Mouse (Mus musculus): ENCODE measurements around the gene Tmem183a. TPM values are rescaled to one million over a fixed set of nuclear protein-coding genes. Genes with fewer than 3 reads are reported as not detected.

Gene Tmem183a
- polyA plus RNA-seq (2015; fragmentation: Nextera tagmentation; extraction: Ambion mirVana), result 77.6 and 80.7 TPM in 2 replicates

DNA sequence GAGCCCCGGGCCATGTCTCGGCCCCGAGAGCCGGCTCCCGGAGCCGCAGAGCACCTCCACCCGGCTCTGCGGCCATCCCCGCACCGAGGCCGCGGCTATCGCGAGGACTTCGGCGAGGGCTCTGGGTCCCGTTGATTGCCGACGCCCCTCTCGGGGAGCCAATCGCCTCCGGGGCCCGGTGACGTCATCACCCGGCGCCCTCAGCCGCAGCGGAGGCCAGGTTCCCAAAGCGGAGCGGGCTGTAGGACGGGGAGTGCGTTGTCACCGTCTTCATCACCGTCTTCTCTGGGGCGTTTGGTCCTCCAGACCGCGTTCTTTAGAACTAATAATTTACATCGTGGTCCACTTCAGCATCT, at the start of gene Tmem183a:
Gene Tmem183a (minus strand): TSS at position 123 of the 356 bp plus-strand sequence.
- Histone ChIP-seq H3K4me3 (ENCODE audit: low read length) (peak within 1 kb of the TSS; percentile 95), H3K27me3 (ENCODE audit: control insufficient read depth, insufficient read depth, low read depth, low read length) (no peaks in the 10 kb centered on the region), H3K9ac (ENCODE audit: low read length) (peak within 1 kb of the TSS; percentile 95), H3K27ac (ENCODE audit: low read length) (peak within 1 kb of the TSS; percentile 73), H3K36me3 (ENCODE audit: control insufficient read depth, insufficient read depth, low read length) (peaks cover 14% of the 10 kb centered on the region), H3K4me1 (replicated peaks; ENCODE audit: control insufficient read depth, insufficient read depth, low read length) (peaks cover 10% of the 10 kb centered on the region; the same call in 1 of the 2 replicates), H3K4me2 (ENCODE audit: low read depth, low read length) (peak within 1 kb of the TSS; percentile 90), H3K9me3 (ENCODE audit: control insufficient read depth, low read length) (no peaks in the 10 kb centered on the region)
- ATAC-seq (ENCODE audit: low read depth), result peak; percentile 99
- WGBS, result under 1% methylated on average over 36 of the region's 38 CpGs

- no peak for ATAC-seq (ENCODE audit: low read depth)
- Histone ChIP-seq H3K4me3 (ENCODE audit: low read length) (no peak overlapping the region), H3K27me3 (ENCODE audit: control insufficient read depth, insufficient read depth, low read depth, low read length) (no peaks in the 10 kb centered on the region), H3K4me2 (ENCODE audit: low read depth, low read length) (no peak overlapping the region), H3K4me1 (replicated peaks; ENCODE audit: control insufficient read depth, insufficient read depth, low read length) (peaks cover 10% of the 10 kb centered on the region), H3K9me3 (ENCODE audit: control insufficient read depth, low read length) (no peaks in the 10 kb centered on the region), H3K36me3 (ENCODE audit: control insufficient read depth, insufficient read depth, low read length) (peaks cover 22% of the 10 kb centered on the region), H3K27ac (ENCODE audit: low read length) (no peak overlapping the region), H3K9ac (ENCODE audit: low read length) (no peak overlapping the region)
- WGBS, result 76% methylated on average over 8 of the region's 8 CpGs
These were observed 46.3 kb upstream of the Tmem183a start for GRCm38 (mm10) chr1:134408080-134408479.

DNA sequence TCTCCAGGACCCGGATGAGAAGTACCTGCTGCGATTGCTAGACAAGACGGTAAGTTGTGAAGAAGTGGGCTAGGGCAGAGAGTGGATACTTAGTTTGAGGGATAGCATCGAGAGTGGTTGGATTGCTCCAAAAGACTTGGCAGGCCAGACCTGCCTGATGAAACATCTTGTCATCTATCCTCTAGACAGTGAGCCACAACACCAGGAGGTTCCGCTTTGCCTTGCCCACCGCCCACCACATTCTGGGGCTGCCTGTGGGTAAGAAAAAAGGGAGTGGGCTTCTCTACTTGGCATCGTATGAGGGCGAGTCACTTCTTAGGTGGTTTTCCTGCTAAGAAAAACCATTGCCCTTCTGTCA, 44.6 kb upstream of the Tmem183a start:
- H3K9ac ChIP-seq (ENCODE audit: low read length), result peak overlapping the region; percentile 89
- H3K4me3 ChIP-seq (ENCODE audit: low read length), result peak overlapping the region; percentile 92
- H3K4me2 ChIP-seq (ENCODE audit: low read depth, low read length), result peak overlapping the region; percentile 93
- H3K27ac ChIP-seq (ENCODE audit: low read length), result peak overlapping the region; percentile 85
- no peaks in the 10 kb centered on the region for H3K9me3 ChIP-seq (ENCODE audit: control insufficient read depth, low read length)
- 20% methylated on average over 8 of the region's 8 CpGs for WGBS
- H3K4me1 ChIP-seq (replicated peaks; ENCODE audit: control insufficient read depth, insufficient read depth, low read length), result peaks cover 10% of the 10 kb centered on the region
- no peaks in the 10 kb centered on the region for H3K27me3 ChIP-seq (ENCODE audit: control insufficient read depth, insufficient read depth, low read depth, low read length)
- H3K36me3 ChIP-seq (ENCODE audit: control insufficient read depth, insufficient read depth, low read length), result peaks cover 22% of the 10 kb centered on the region
- peak; percentile 19 for ATAC-seq (ENCODE audit: low read depth)

DNA sequence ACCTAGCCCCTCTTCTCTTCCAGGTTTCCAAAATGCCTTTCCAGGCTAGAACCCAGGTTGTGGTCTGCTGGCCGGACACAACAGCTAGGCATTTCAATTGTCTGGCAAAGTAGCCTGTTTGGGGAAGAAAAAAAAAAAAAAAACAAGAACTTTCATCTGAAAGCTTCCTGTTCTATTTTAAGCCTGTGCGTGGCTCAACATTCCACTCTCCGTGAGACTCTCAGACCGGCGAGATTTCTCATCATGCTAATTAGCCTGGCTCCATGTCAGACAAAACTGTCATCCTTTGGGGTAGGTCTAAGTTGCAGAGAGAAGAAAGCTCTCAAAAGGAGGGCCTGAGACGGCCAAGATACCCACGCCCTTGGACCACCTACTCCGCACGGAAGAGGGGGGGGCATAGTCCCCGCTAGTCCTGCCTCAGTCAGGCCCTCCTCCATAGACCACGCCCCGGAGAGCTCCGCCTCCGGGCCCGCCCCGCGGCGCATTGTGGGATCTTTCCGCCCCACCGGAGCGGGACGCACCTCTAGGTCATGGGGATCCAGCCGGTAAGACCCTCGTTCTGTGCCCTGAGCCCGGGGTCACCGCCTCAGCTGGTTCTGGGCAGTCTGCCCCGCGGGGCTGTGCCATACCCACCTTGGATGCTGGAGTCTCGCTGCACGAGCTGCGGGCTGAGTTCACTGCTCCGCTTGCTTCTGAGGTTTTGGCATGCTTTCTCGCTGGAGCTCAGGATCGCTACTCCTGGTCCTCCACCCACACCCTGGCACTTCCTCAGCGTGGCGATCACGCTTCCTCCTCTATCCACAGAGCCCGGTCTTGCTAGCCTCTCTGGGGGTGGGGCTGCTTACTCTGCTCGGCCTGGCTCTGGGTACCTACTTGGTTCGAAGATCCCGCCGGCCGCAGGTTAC, 44.0 kb upstream of the Tmem183a start, which contains the start of gene Cyb5r1:
Gene Cyb5r1 (plus strand): TSS at position 51 of the 905 bp plus-strand sequence.
- Histone ChIP-seq H3K4me3 (ENCODE audit: low read length) (peak within 1 kb of the TSS; percentile 92), H3K27ac (ENCODE audit: low read length) (peak within 1 kb of the TSS; percentile 85), H3K27me3 (ENCODE audit: control insufficient read depth, insufficient read depth, low read depth, low read length) (no peaks in the 10 kb centered on the region), H3K4me2 (ENCODE audit: low read depth, low read length) (peak within 1 kb of the TSS; percentile 93), H3K36me3 (ENCODE audit: control insufficient read depth, insufficient read depth, low read length) (peaks cover 19% of the 10 kb centered on the region), H3K9me3 (ENCODE audit: control insufficient read depth, low read length) (no peaks in the 10 kb centered on the region), H3K9ac (ENCODE audit: low read length) (peak within 1 kb of the TSS; percentile 89), H3K4me1 (replicated peaks; ENCODE audit: control insufficient read depth, insufficient read depth, low read length) (peaks cover 10% of the 10 kb centered on the region)
- ATAC-seq (ENCODE audit: low read depth), result peak; percentile 100
- under 1% methylated on average over 42 of the region's 43 CpGs for WGBS

DNA sequence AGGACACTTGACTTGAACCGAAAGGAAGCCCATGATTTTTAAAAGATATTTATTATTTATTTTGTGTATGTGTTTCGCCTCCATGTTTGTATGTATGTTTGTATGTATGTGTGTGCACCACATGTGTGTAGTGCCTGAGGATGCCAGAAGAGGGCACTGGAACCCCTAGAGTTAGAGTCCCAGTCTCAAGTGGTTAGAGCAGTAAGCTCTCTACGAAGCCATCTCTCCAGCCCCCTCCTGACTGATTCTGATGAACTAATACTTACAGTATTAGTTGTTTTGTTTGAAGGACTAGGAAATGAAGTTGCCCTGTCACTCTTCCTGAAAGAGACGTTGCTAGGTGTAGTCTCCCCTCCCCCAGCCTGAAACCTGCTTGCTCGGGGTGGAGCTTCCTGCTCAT, 38.0 kb upstream of the Tmem183a start:
- no peaks in the 10 kb centered on the region for H3K27me3 ChIP-seq (ENCODE audit: control insufficient read depth, insufficient read depth, low read depth, low read length)
- H3K9ac ChIP-seq (ENCODE audit: low read length), result no peak overlapping the region
- H3K27ac ChIP-seq (ENCODE audit: low read length), result no peak overlapping the region
- no peaks in the 10 kb centered on the region for H3K36me3 ChIP-seq (ENCODE audit: control insufficient read depth, insufficient read depth, low read length)
- H3K4me3 ChIP-seq (ENCODE audit: low read length), result no peak overlapping the region
- no peaks in the 10 kb centered on the region for H3K4me1 ChIP-seq (replicated peaks; ENCODE audit: control insufficient read depth, insufficient read depth, low read length)
- 0 out of 2 replicates have a peak, but pooled peaks cover 3% of the 10 kb centered on the region for H3K9me3 ChIP-seq (ENCODE audit: control insufficient read depth, low read length)
- H3K4me2 ChIP-seq (ENCODE audit: low read depth, low read length), result no peak overlapping the region
- no peak for ATAC-seq (ENCODE audit: low read depth)
- WGBS, result 60% methylated on average over 5 of the region's 5 CpGs

DNA sequence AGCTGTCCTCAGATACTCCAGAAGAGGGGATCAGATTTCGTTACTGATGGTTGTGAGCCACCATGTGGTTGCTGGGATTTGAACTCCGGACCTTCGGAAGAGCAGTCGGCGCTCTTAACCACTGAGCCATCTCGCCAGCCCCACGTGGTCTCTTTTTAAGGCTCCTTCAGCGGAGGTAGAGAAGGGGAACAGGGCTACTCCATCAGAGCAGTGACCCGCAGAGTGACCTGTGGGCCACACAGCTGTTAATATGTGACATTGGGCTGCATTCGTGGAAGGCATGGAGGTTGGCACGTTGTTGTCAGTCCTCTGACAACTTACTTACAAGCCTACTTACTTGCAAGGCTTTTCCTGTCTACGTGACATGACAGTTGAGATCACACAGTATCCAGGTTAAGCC, 36.4 kb upstream of the Tmem183a start:
- Histone ChIP-seq H3K9me3 (ENCODE audit: control insufficient read depth, low read length) (0 out of 2 replicates have a peak, but pooled peaks cover 3% of the 10 kb centered on the region), H3K36me3 (ENCODE audit: control insufficient read depth, insufficient read depth, low read length) (no peaks in the 10 kb centered on the region), H3K27ac (ENCODE audit: low read length) (no peak overlapping the region), H3K4me2 (ENCODE audit: low read depth, low read length) (no peak overlapping the region), H3K27me3 (ENCODE audit: control insufficient read depth, insufficient read depth, low read depth, low read length) (no peaks in the 10 kb centered on the region), H3K4me3 (ENCODE audit: low read length) (no peak overlapping the region), H3K4me1 (replicated peaks; ENCODE audit: control insufficient read depth, insufficient read depth, low read length) (no peaks in the 10 kb centered on the region), H3K9ac (ENCODE audit: low read length) (no peak overlapping the region)
- 86% methylated on average over 12 of the region's 12 CpGs for WGBS
- no peak for ATAC-seq (ENCODE audit: low read depth)

- H3K27me3 ChIP-seq (ENCODE audit: control insufficient read depth, insufficient read depth, low read depth, low read length), result no peaks in the 10 kb centered on the region
- no peaks in the 10 kb centered on the region for H3K9me3 ChIP-seq (ENCODE audit: control insufficient read depth, low read length)
- H3K4me2 ChIP-seq (ENCODE audit: low read depth, low read length), result no peak overlapping the region
- no peak overlapping the region for H3K9ac ChIP-seq (ENCODE audit: low read length)
- no peaks in the 10 kb centered on the region for H3K36me3 ChIP-seq (ENCODE audit: control insufficient read depth, insufficient read depth, low read length)
- WGBS, result 37% methylated on average over 5 of the region's 5 CpGs
- H3K27ac ChIP-seq (ENCODE audit: low read length), result no peak overlapping the region
- no peak overlapping the region for H3K4me3 ChIP-seq (ENCODE audit: low read length)
- no peaks in the 10 kb centered on the region for H3K4me1 ChIP-seq (replicated peaks; ENCODE audit: control insufficient read depth, insufficient read depth, low read length)
- no peak for ATAC-seq (ENCODE audit: low read depth)
These were observed 32.0 kb upstream of the Tmem183a start for GRCm38 (mm10) chr1:134393827-134394226.

- no peak within 1 kb of the TSS for H3K9ac ChIP-seq (ENCODE audit: low read length)
- 88% methylated on average over 1 of the region's 1 CpGs for WGBS
- no peaks in the 10 kb centered on the region for H3K27me3 ChIP-seq (ENCODE audit: control insufficient read depth, insufficient read depth, low read depth, low read length)
- no peak within 1 kb of the TSS for H3K4me2 ChIP-seq (ENCODE audit: low read depth, low read length)
- H3K4me3 ChIP-seq (ENCODE audit: low read length), result no peak within 1 kb of the TSS
- H3K36me3 ChIP-seq (ENCODE audit: control insufficient read depth, insufficient read depth, low read length), result no peaks in the 10 kb centered on the region
- no peak for ATAC-seq (ENCODE audit: low read depth)
- H3K9me3 ChIP-seq (ENCODE audit: control insufficient read depth, low read length), result no peaks in the 10 kb centered on the region
- peaks cover 10% of the 10 kb centered on the region for H3K4me1 ChIP-seq (replicated peaks; ENCODE audit: control insufficient read depth, insufficient read depth, low read length)
- H3K27ac ChIP-seq (ENCODE audit: low read length), result no peak within 1 kb of the TSS
These were observed 23.9 kb upstream of the Tmem183a start, which contains the start of gene 4933406M09Rik for GRCm38 (mm10) chr1:134385666-134386065. Gene 4933406M09Rik, plus strand, starts transcription at chr1:134385940.

- Histone ChIP-seq H3K4me1 (replicated peaks; ENCODE audit: control insufficient read depth, insufficient read depth, low read length) (peaks cover 10% of the 10 kb centered on the region), H3K27ac (ENCODE audit: low read length) (no peak overlapping the region), H3K4me3 (ENCODE audit: low read length) (no peak overlapping the region), H3K36me3 (ENCODE audit: control insufficient read depth, insufficient read depth, low read length) (no peaks in the 10 kb centered on the region), H3K9me3 (ENCODE audit: control insufficient read depth, low read length) (no peaks in the 10 kb centered on the region), H3K9ac (ENCODE audit: low read length) (no peak overlapping the region), H3K27me3 (ENCODE audit: control insufficient read depth, insufficient read depth, low read depth, low read length) (no peaks in the 10 kb centered on the region), H3K4me2 (ENCODE audit: low read depth, low read length) (no peak overlapping the region)
- ATAC-seq (ENCODE audit: low read depth), result no peak
These were observed 23.4 kb upstream of the Tmem183a start for GRCm38 (mm10) chr1:134385176-134385575.
